Comparison of ENCODE assay signal across 13 mouse cellular contexts in the genomic region with DNA sequence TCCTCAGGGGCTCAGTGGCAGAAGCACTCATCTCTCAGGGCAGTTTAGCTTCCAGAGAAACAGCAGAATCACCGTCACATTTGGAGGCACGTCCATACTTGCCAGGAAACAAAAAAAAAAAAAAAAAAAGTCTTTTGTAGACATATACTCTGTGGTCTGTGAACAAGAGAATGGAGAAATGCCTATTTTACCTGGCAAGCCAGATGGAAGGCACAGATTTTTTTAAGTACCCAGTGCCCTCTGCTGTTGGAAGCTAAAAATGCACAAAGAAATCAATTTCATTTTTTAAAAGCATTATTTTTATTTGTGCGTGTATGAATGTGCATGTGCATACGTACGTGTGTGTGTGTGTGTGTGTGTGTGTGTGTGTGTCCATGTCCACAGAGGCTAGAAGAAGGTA. TPM values are rescaled to one million over a fixed set of nuclear protein-coding genes. Genes with fewer than 3 reads are reported as not detected.
DNase-seq lines count a peak whose midpoint lies in the region; ATAC-seq and TF ChIP-seq lines count a peak whose summit lies in the region.
"Had no signal": no experiment of that assay in that cellular context is flagged by ENCODE, and none has a peak within 500 bp of the region (broad histone marks: within the 10 kb centered on the region; RNA-seq: fewer than 3 reads in every experiment).

No protein-coding gene starts in this region.

- no peak overlapping the region for H3K4me2 ChIP-seq in lung, postnatal 0 days (replicated peaks; ENCODE audit: low read depth, low read length)
- no peak overlapping the region for H3K4me2 ChIP-seq in forebrain, embryonic 11.5 days (ENCODE audit: low read depth, low read length, severe bottlenecking)
- H3K4me2 ChIP-seq: forebrain, embryonic 12.5 days; limb, embryonic 15.5 days had no signal

- no peak for DNase-seq in gastrocnemius, adult 2 months
- no peak for DNase-seq in gastrocnemius, postnatal 10 days
- DNase-seq in lung, postnatal 0 days (ENCODE audit: low spot score): peak; percentile 78
- DNase-seq in lung, postnatal 14 days: no peak
- peak; percentile 31 for DNase-seq in T-cell, adult 2 months (ENCODE audit: low spot score)
- DNase-seq in retina, embryonic 14.5 days (ENCODE audit: low spot score): peak; percentile 38
- no peak for DNase-seq in forebrain, embryonic 11.5 days (ENCODE audit: low spot score)
- DNase-seq: cerebellum, adult 11 months; heart, postnatal 4 days; thymus, postnatal 25 days had no signal

- H3K27me3 ChIP-seq in lung, postnatal 0 days (replicated peaks; ENCODE audit: insufficient read depth, low read length): no peaks in the 10 kb centered on the region
- no peaks in the 10 kb centered on the region for H3K27me3 ChIP-seq in forebrain, embryonic 11.5 days (ENCODE audit: control insufficient read depth, insufficient read depth, low read length)
- H3K27me3 ChIP-seq: forebrain, embryonic 12.5 days; limb, embryonic 15.5 days had no signal

- TF ChIP-seq CTCF in gastrocnemius, adult 2 months (IDR thresholded peaks at IDR 0.05): peak; percentile 69
- peak; percentile 77 for TF ChIP-seq CTCF in lung, postnatal 0 days (IDR thresholded peaks at IDR 0.05)

- no peak overlapping the region for H3K27ac ChIP-seq in gastrocnemius, adult 2 months
- H3K27ac ChIP-seq in lung, postnatal 0 days (ENCODE audit: low read length): no peak overlapping the region
- no peak overlapping the region for H3K27ac ChIP-seq in forebrain, embryonic 11.5 days (ENCODE audit: low read depth, low read length)
- H3K27ac ChIP-seq: forebrain, embryonic 12.5 days; limb, embryonic 15.5 days had no signal

- TF ChIP-seq EP300 in lung, postnatal 0 days (IDR thresholded peaks at IDR 0.05): no peak

- no peaks in the 10 kb centered on the region for H3K9me3 ChIP-seq in lung, postnatal 0 days (ENCODE audit: low read length)
- no peaks in the 10 kb centered on the region for H3K9me3 ChIP-seq in forebrain, embryonic 11.5 days (ENCODE audit: control insufficient read depth, low read length)
- H3K9me3 ChIP-seq: forebrain, embryonic 12.5 days; limb, embryonic 15.5 days had no signal

- no peak overlapping the region for H3K4me3 ChIP-seq in gastrocnemius, adult 2 months
- no peak overlapping the region for H3K4me3 ChIP-seq in lung, postnatal 0 days (ENCODE audit: low read depth, low read length)
- no peak overlapping the region for H3K4me3 ChIP-seq in forebrain, embryonic 11.5 days (ENCODE audit: low read depth, low read length)
- H3K4me3 ChIP-seq: forebrain, embryonic 12.5 days; limb, embryonic 15.5 days had no signal

- no peaks in the 10 kb centered on the region for H3K36me3 ChIP-seq in lung, postnatal 0 days (ENCODE audit: insufficient read depth, low read length)
- no peaks in the 10 kb centered on the region for H3K36me3 ChIP-seq in forebrain, embryonic 11.5 days (ENCODE audit: control insufficient read depth, insufficient read depth, low read length)
- H3K36me3 ChIP-seq: forebrain, embryonic 12.5 days; limb, embryonic 15.5 days had no signal

- H3K9ac ChIP-seq in lung, postnatal 0 days (replicated peaks; ENCODE audit: low read depth): no peak overlapping the region
- no peak overlapping the region for H3K9ac ChIP-seq in forebrain, embryonic 11.5 days (ENCODE audit: low read length)
- H3K9ac ChIP-seq: forebrain, embryonic 12.5 days; limb, embryonic 15.5 days had no signal

- 41% methylated on average over 5 of the region's 5 CpGs for WGBS in lung, postnatal 0 days
- WGBS in forebrain, embryonic 11.5 days: 71% methylated on average over 5 of the region's 5 CpGs

- ATAC-seq in lung, postnatal 0 days: no peak
- no peak for ATAC-seq in monocyte, adult 5-6 weeks (replicated peaks; ENCODE audit: insufficient number of reproducible peaks, low FRiP score, low TSS enrichment, poor library complexity, severe bottlenecking)
- ATAC-seq in forebrain, embryonic 11.5 days (replicated peaks; ENCODE audit: low FRiP score): no peak

- intact Hi-C loops in gastrocnemius, adult 2 months (cut with DNase I): loop anchor here (1.0 to 10.0 kb wide), 2 partner anchors 69 to 486 kb away; partner anchors contain the start of gene Cpsf2

- H3K4me1 ChIP-seq in lung, postnatal 0 days (ENCODE audit: insufficient read depth, low read depth, low read length): no peaks in the 10 kb centered on the region
- H3K4me1 ChIP-seq in forebrain, embryonic 11.5 days (replicated peaks; ENCODE audit: control insufficient read depth, insufficient read depth, low read length): no peaks in the 10 kb centered on the region
- H3K4me1 ChIP-seq: forebrain, embryonic 12.5 days; limb, embryonic 15.5 days had no signal

RNA-seq across cellular contexts. Expression of gene Golga5, which starts 7.8 kb away (rescaled TPM):
- total RNA-seq in gastrocnemius, adult 2 months (2021): 10 to 100 TPM; 30.0 to 31.2 TPM
- total RNA-seq in gastrocnemius, postnatal 10 days (2021): 10 to 100 TPM; 22.0 to 25.3 TPM
- 27.5 and 29.8 TPM in 2 replicates for polyA plus RNA-seq in lung, postnatal 0 days (2015; fragmentation: Nextera tagmentation; extraction: Ambion mirVana)
- total RNA-seq in monocyte, adult 5-6 weeks (2017): 57.5 to 95.6 TPM (median 78.2 TPM) in 3 replicates
- 32.5 and 34.0 TPM in 2 replicates for polyA plus RNA-seq in forebrain, embryonic 11.5 days (2014; fragmentation: Nextera tagmentation; extraction: Ambion mirVana)

RNA-seq across cellular contexts. Expression of gene Lgmn, which starts 21.6 kb away (rescaled TPM):
- total RNA-seq in gastrocnemius, adult 2 months (2021): 10 to 100 TPM; 21.1 to 30.2 TPM
- 100 to 1,000 TPM in 1 of 2 experiments, 10 to 100 TPM in 1; 90.0 to 100 TPM for total RNA-seq in gastrocnemius, postnatal 10 days (2021)
- 174 and 198 TPM in 2 replicates for polyA plus RNA-seq in lung, postnatal 0 days (2015; fragmentation: Nextera tagmentation; extraction: Ambion mirVana)
- 99.2 to 194 TPM (median 145 TPM) in 3 replicates for total RNA-seq in monocyte, adult 5-6 weeks (2017)
- polyA plus RNA-seq in forebrain, embryonic 11.5 days (2014; fragmentation: Nextera tagmentation; extraction: Ambion mirVana): 49.0 and 49.4 TPM in 2 replicates

Comparison
In these comparisons a context has a peak if more than half of its experiments do, and no peak if none do; other contexts are left out.
1. DNase-seq: peak in lung, postnatal 0 days (single experiment), T-cell, adult 2 months (single experiment) and retina, embryonic 14.5 days (single experiment); none in gastrocnemius, adult 2 months (single experiment), gastrocnemius, postnatal 10 days (single experiment), lung, postnatal 14 days (single experiment) and forebrain, embryonic 11.5 days (single experiment).